Mouse (Mus musculus): Measurements from ENCODE around the gene Olfr1082. TPM values are rescaled to one million over a fixed set of nuclear protein-coding genes. Genes with fewer than 3 reads are reported as not detected.
"Not testable (repeated sequence)": the region's sequence is repeated elsewhere in the genome, so short reads cannot be mapped to it uniquely, and the experiment has no call there.

Gene Olfr1082
- polyA plus RNA-seq (2012; rRNA removed): not detected in 2 replicates

- DNase-seq (ENCODE audit: low read depth): not testable (repeated sequence)
These were observed at the start of gene Olfr1082 for GRCm38 (mm10) chr2:86598866-86599265. Olfr1082 (minus strand) TSS chr2:86598966.

DNA sequence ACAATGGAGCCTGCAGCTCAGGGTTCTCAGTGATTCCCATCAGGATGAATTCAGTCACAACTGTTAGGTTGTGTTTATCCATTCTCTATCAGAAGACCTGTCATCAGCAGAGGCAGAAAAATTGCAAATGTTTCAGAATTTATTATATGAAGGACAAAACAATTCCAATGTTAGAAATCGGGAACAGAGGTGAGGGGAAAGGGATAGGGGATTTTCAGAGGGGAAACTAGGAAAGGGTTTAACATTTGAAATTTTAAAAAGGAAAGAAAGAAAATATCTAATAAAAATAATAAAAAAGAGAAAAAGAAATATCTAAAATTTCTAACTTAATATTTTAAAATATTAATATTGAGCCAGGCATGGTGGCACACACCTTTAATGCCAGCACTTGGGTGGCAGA lies 40.9 kb upstream of the Olfr1082 start, which contains the start of gene Olfr1084:
Gene Olfr1084 (minus strand): TSS at position 101 of the 400 bp plus-strand sequence.
- DNase-seq (ENCODE audit: low read depth): not testable (repeated sequence)

DNA sequence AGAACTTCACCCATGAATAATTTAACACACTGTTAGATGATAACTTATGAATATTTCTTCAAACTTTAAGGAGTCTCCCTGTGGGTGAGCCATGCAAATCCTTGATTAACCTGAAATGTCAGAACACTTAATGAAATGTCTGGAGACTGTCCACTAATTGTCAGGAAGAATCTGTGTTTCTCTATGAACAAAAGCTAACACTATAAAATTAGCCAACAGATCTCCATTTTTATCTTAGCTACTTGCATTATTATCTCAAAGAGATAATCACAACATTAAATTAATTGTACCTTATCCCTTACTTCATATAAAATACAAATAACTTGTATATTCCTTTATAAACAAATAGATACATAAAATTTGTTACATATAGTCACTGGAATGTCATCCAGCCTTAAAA lies 40.6 kb downstream of the Olfr1082 start, which contains the start of gene Olfr1080:
Gene Olfr1080 (minus strand): TSS at position 101 of the 400 bp plus-strand sequence.
- DNase-seq (ENCODE audit: low read depth): not testable (repeated sequence)

Other genes starting within 250 kb of the Olfr1082 start
- not detected in 2 replicates for gene Olfr1055, start 248.7 kb downstream of the Olfr1082 start, polyA plus RNA-seq (2012; rRNA removed)
- gene Olfr1056, start 236.5 kb downstream of the Olfr1082 start, polyA plus RNA-seq (2012; rRNA removed): not detected in 2 replicates
- gene Olfr1057, start 220.6 kb downstream of the Olfr1082 start, polyA plus RNA-seq (2012; rRNA removed): not detected in 2 replicates
- not detected in 2 replicates for gene Olfr1058, start 210.4 kb downstream of the Olfr1082 start, polyA plus RNA-seq (2012; rRNA removed)
- not detected in 2 replicates for gene Olfr1061, start 184.9 kb downstream of the Olfr1082 start, polyA plus RNA-seq (2012; rRNA removed)
- not detected in 2 replicates for gene Olfr1062, start 172.2 kb downstream of the Olfr1082 start, polyA plus RNA-seq (2012; rRNA removed)
- not detected in 2 replicates for gene Olfr1065, start 148.4 kb downstream of the Olfr1082 start, polyA plus RNA-seq (2012; rRNA removed)
- gene Olfr1066, start 142.7 kb downstream of the Olfr1082 start, polyA plus RNA-seq (2012; rRNA removed): not detected in 2 replicates
- gene Olfr228, start 111.6 kb downstream of the Olfr1082 start, polyA plus RNA-seq (2012; rRNA removed): not detected in 2 replicates
- not detected in 2 replicates for gene Olfr1076, start 90.5 kb downstream of the Olfr1082 start, polyA plus RNA-seq (2012; rRNA removed)
- not detected in 2 replicates for gene Olfr1079, start 56.5 kb downstream of the Olfr1082 start, polyA plus RNA-seq (2012; rRNA removed)
- not detected in 2 replicates for gene Olfr1080, start 40.7 kb downstream of the Olfr1082 start, polyA plus RNA-seq (2012; rRNA removed)
- gene Olfr1084, start 40.8 kb upstream of the Olfr1082 start, polyA plus RNA-seq (2012; rRNA removed): not detected in 2 replicates
- not detected in 2 replicates for gene Olfr1085, start 63.1 kb upstream of the Olfr1082 start, polyA plus RNA-seq (2012; rRNA removed)
- not detected in 2 replicates for gene Olfr1086, start 81.1 kb upstream of the Olfr1082 start, polyA plus RNA-seq (2012; rRNA removed)
- gene Olfr1087, start 99.4 kb upstream of the Olfr1082 start, polyA plus RNA-seq (2012; rRNA removed): not detected in 2 replicates
- not detected in 2 replicates for gene Olfr1089, start 134.7 kb upstream of the Olfr1082 start, polyA plus RNA-seq (2012; rRNA removed)
- not detected in 2 replicates for gene Olfr1090, start 160.0 kb upstream of the Olfr1082 start, polyA plus RNA-seq (2012; rRNA removed)
- not detected in 2 replicates for gene Olfr1093, start 183.5 kb upstream of the Olfr1082 start, polyA plus RNA-seq (2012; rRNA removed)
- gene Olfr141, start 211.1 kb upstream of the Olfr1082 start, polyA plus RNA-seq (2012; rRNA removed): not detected in 2 replicates
- gene Olfr1094, start 225.7 kb upstream of the Olfr1082 start, polyA plus RNA-seq (2012; rRNA removed): not detected in 2 replicates